Mouse (Mus musculus) thymus, adult 2 months (tissue): Measurements from ENCODE around the gene Opcml.

Source experiments
- CTCF ChIP-seq: fragments of 200-500 bp; IDR thresholded peaks from 2 replicates; pipeline ENCODE4 v1.5.1; 2012; ENCODE audit warnings: mild to moderate bottlenecking, control low read depth, low read length, moderate library complexity, borderline replicate concordance; ENCODE audit not compliant: control insufficient read depth, poor library complexity, insufficient read depth; ENCODE audit errors: extremely low read depth
- POLR2A ChIP-seq: fragments of 200-500 bp; IDR thresholded peaks from 2 replicates; pipeline ENCODE4 v1.6.1; 2012; ENCODE audit warnings: mild to moderate bottlenecking, low read length, control low read depth, moderate library complexity; ENCODE audit not compliant: control insufficient read depth, poor library complexity, insufficient read depth; ENCODE audit errors: extremely low read depth

- TF ChIP-seq CTCF (no peak), POLR2A (no peak)
Measured at GRCm38 (mm10) chr9:27986604-27987588, 196.3 kb downstream of the Opcml start.
